In genomic region chr7:24522805-24523204, GRCm38 (mm10) we compare ENCODE assay signal across 33 mouse cellular contexts. TPM values are rescaled to one million over a fixed set of nuclear protein-coding genes. Genes with fewer than 3 reads are reported as not detected.
DNase-seq lines count a peak whose midpoint lies in the region; ATAC-seq lines count a peak whose summit lies in the region.
"Had no signal": no experiment of that assay in that cellular context is flagged by ENCODE, and none has a peak within 500 bp of the region (broad histone marks: within the 10 kb centered on the region; RNA-seq: fewer than 3 reads in every experiment).

No protein-coding gene starts in this region.

- ATAC-seq in embryonic facial prominence, embryonic 14.5 days (ENCODE audit: low read depth), result peak; percentile 17; the same call in 1 of the 2 replicates
- peak; percentile 79 for ATAC-seq in lung, embryonic 16.5 days (ENCODE audit: low read depth)
- ATAC-seq: CD4-positive, CD25-positive, alpha-beta regulatory T cell, adult 4 months; forebrain, embryonic 14.5 days; forebrain, postnatal 0 days; hindbrain, embryonic 16.5 days; intestine, embryonic 15.5 days had no signal

- H3K27me3 ChIP-seq in embryonic facial prominence, embryonic 14.5 days (replicated peaks; ENCODE audit: control insufficient read depth, insufficient read depth, low read length), result no peaks in the 10 kb centered on the region
- no peaks in the 10 kb centered on the region for H3K27me3 ChIP-seq in embryonic facial prominence, embryonic 10.5 days (replicated peaks; ENCODE audit: low read depth, poor library complexity, severe bottlenecking)
- no peaks in the 10 kb centered on the region for H3K27me3 ChIP-seq in lung, embryonic 16.5 days (ENCODE audit: control insufficient read depth, insufficient read depth, low read depth, low read length)
- H3K27me3 ChIP-seq: embryonic facial prominence, embryonic 13.5 days; heart, embryonic 12.5 days; heart, embryonic 15.5 days; intestine, embryonic 15.5 days; Patski had no signal

- H3K9me3 ChIP-seq in embryonic facial prominence, embryonic 14.5 days (ENCODE audit: control insufficient read depth, low read length), result no peaks in the 10 kb centered on the region
- no peaks in the 10 kb centered on the region for H3K9me3 ChIP-seq in embryonic facial prominence, embryonic 10.5 days
- H3K9me3 ChIP-seq in lung, embryonic 16.5 days (ENCODE audit: control insufficient read depth, low read length), result no peaks in the 10 kb centered on the region
- H3K9me3 ChIP-seq: embryonic facial prominence, embryonic 13.5 days; heart, embryonic 12.5 days; heart, embryonic 15.5 days; hindbrain, embryonic 10.5 days; hindbrain, embryonic 13.5 days; intestine, embryonic 15.5 days had no signal

- no peak overlapping the region for H3K4me2 ChIP-seq in embryonic facial prominence, embryonic 14.5 days (ENCODE audit: low read depth, low read length)
- H3K4me2 ChIP-seq in lung, embryonic 16.5 days (ENCODE audit: low read depth, low read length), result no peak overlapping the region
- H3K4me2 ChIP-seq: embryonic facial prominence, embryonic 13.5 days; heart, embryonic 12.5 days; heart, embryonic 15.5 days; hindbrain, embryonic 13.5 days; intestine, embryonic 15.5 days had no signal

- 51% methylated on average over 5 of the region's 5 CpGs for WGBS in embryonic facial prominence, embryonic 14.5 days
- 54% methylated on average over 5 of the region's 5 CpGs for WGBS in embryonic facial prominence, embryonic 10.5 days
- 44% methylated on average over 5 of the region's 5 CpGs for WGBS in lung, embryonic 16.5 days

- no peaks in the 10 kb centered on the region for H3K36me3 ChIP-seq in embryonic facial prominence, embryonic 14.5 days (ENCODE audit: control insufficient read depth, insufficient read depth, low read length)
- H3K36me3 ChIP-seq in embryonic facial prominence, embryonic 10.5 days (replicated peaks), result peaks cover 11% of the 10 kb centered on the region
- no peaks in the 10 kb centered on the region for H3K36me3 ChIP-seq in lung, embryonic 16.5 days (ENCODE audit: control insufficient read depth, insufficient read depth, low read length)
- H3K36me3 ChIP-seq: heart, embryonic 12.5 days; heart, embryonic 15.5 days; intestine, embryonic 15.5 days had no signal

- H3K4me1 ChIP-seq in embryonic facial prominence, embryonic 14.5 days (ENCODE audit: control insufficient read depth, insufficient read depth, low read length), result peaks cover 7% of the 10 kb centered on the region; the same call in 1 of the 2 replicates
- peaks cover 7% of the 10 kb centered on the region; the same call in 1 of the 2 replicates for H3K4me1 ChIP-seq in embryonic facial prominence, embryonic 10.5 days
- H3K4me1 ChIP-seq in lung, embryonic 16.5 days (replicated peaks; ENCODE audit: control insufficient read depth, insufficient read depth, low read length), result peaks cover 3% of the 10 kb centered on the region; the same call in 1 of the 2 replicates
- H3K4me1 ChIP-seq: heart, embryonic 12.5 days; heart, embryonic 15.5 days; hindbrain, embryonic 10.5 days; hindbrain, embryonic 13.5 days; intestine, embryonic 15.5 days had no signal

- no peak overlapping the region for H3K9ac ChIP-seq in embryonic facial prominence, embryonic 14.5 days (ENCODE audit: low read depth, low read length)
- H3K9ac ChIP-seq in lung, embryonic 16.5 days (ENCODE audit: low read length), result no peak overlapping the region
- H3K9ac ChIP-seq: embryonic facial prominence, embryonic 13.5 days; forebrain, postnatal 0 days; heart, embryonic 12.5 days; heart, embryonic 15.5 days; hindbrain, embryonic 13.5 days; intestine, embryonic 15.5 days had no signal

- no peak overlapping the region for H3K27ac ChIP-seq in embryonic facial prominence, embryonic 14.5 days (replicated peaks; ENCODE audit: low read depth, low read length)
- no peak overlapping the region for H3K27ac ChIP-seq in embryonic facial prominence, embryonic 10.5 days (replicated peaks)
- peak overlapping the region; percentile 18; the same call in 1 of the 2 replicates for H3K27ac ChIP-seq in lung, embryonic 16.5 days (ENCODE audit: low read length)
- H3K27ac ChIP-seq: embryonic facial prominence, embryonic 13.5 days; gastrocnemius, adult 2 months; heart, embryonic 15.5 days; hindbrain, embryonic 10.5 days; hindbrain, embryonic 13.5 days; intestine, embryonic 15.5 days had no signal

- no peak overlapping the region for H3K4me3 ChIP-seq in embryonic facial prominence, embryonic 14.5 days (ENCODE audit: low read depth, low read length)
- no peak overlapping the region for H3K4me3 ChIP-seq in embryonic facial prominence, embryonic 10.5 days
- H3K4me3 ChIP-seq in lung, embryonic 16.5 days (ENCODE audit: low read length), result no peak overlapping the region
- H3K4me3 ChIP-seq: embryonic facial prominence, embryonic 13.5 days; gastrocnemius, adult 2 months; heart, embryonic 12.5 days; heart, embryonic 15.5 days; hindbrain, embryonic 10.5 days; hindbrain, embryonic 13.5 days; intestine, embryonic 15.5 days had no signal

- no peak for DNase-seq in embryonic facial prominence, embryonic 14.5 days (ENCODE audit: low spot score)
- DNase-seq in embryonic facial prominence, embryonic 10.5 days (ENCODE audit: low spot score), result no peak
- DNase-seq in lung, postnatal 25 days (ENCODE audit: low spot score), result no peak
- DNase-seq in Muller cell, postnatal 12 days (ENCODE audit: inconsistent ontology term), result peak; percentile 52
- DNase-seq in adipocyte (ENCODE audit: low spot score), result peak; percentile 7
- DNase-seq in ovary, postnatal 10 days (ENCODE audit: low spot score), result no peak
- no peak for DNase-seq in spleen, adult 18-20 months
- DNase-seq: adrenal gland, adult 8-10 months; adrenal gland, postnatal 25 days; cerebellum, adult 11 months; cerebellum, adult 2 months; cerebellum, adult 9-11 months; cerebellum, postnatal 25 days; forebrain, postnatal 0 days; gastrocnemius, adult 2 months; gastrocnemius, postnatal 14 days; heart, adult 18-20 months; heart, postnatal 10 days; heart, postnatal 36 days had no signal

RNA-seq across cellular contexts. Expression of gene Irgq, which starts 7.7 kb away (rescaled TPM):
- 11.4 and 12.0 TPM in 2 replicates for polyA plus RNA-seq in embryonic facial prominence, embryonic 14.5 days (2014; fragmentation: Nextera tagmentation; extraction: Ambion mirVana)
- 8.2 and 8.9 TPM in 2 replicates for polyA plus RNA-seq in embryonic facial prominence, embryonic 10.5 days (2016; fragmentation: Nextera tagmentation; extraction: Ambion mirVana)
- 5.6 and 6.5 TPM in 2 replicates for polyA plus RNA-seq in lung, embryonic 16.5 days (2015; fragmentation: Nextera tagmentation; extraction: Ambion mirVana)

RNA-seq across cellular contexts. Expression of gene AC161166.1, which starts 10.6 kb away (rescaled TPM):
- polyA plus RNA-seq in embryonic facial prominence, embryonic 14.5 days (2014; fragmentation: Nextera tagmentation; extraction: Ambion mirVana), result 0.19 and 0.22 TPM in 2 replicates
- polyA plus RNA-seq in embryonic facial prominence, embryonic 10.5 days (2016; fragmentation: Nextera tagmentation; extraction: Ambion mirVana), result 1.2 TPM in 2 replicates
- polyA plus RNA-seq in lung, embryonic 16.5 days (2015; fragmentation: Nextera tagmentation; extraction: Ambion mirVana), result 0.33 and 0.43 TPM in 2 replicates
- polyA plus RNA-seq: brain, embryonic 14.5 days; CD4-positive, CD25-positive, alpha-beta regulatory T cell, adult 4 months; cerebellum, adult 2 months; frontal cortex, adult 2 months had no signal

RNA-seq across cellular contexts. Expression of gene Zfp428, which starts 16.0 kb away (rescaled TPM):
- polyA plus RNA-seq in embryonic facial prominence, embryonic 14.5 days (2014; fragmentation: Nextera tagmentation; extraction: Ambion mirVana), result 31.3 and 36.6 TPM in 2 replicates
- polyA plus RNA-seq in embryonic facial prominence, embryonic 10.5 days (2016; fragmentation: Nextera tagmentation; extraction: Ambion mirVana), result 100.0 and 110 TPM in 2 replicates
- polyA plus RNA-seq in lung, embryonic 16.5 days (2015; fragmentation: Nextera tagmentation; extraction: Ambion mirVana), result 30.4 and 31.8 TPM in 2 replicates

RNA-seq across cellular contexts. Expression of gene Pinlyp, which starts 23.1 kb away (rescaled TPM):
- polyA plus RNA-seq in embryonic facial prominence, embryonic 14.5 days (2014; fragmentation: Nextera tagmentation; extraction: Ambion mirVana), result 0.34 and 1.5 TPM in 2 replicates
- polyA plus RNA-seq in embryonic facial prominence, embryonic 10.5 days (2016; fragmentation: Nextera tagmentation; extraction: Ambion mirVana), result not detected in 2 replicates
- polyA plus RNA-seq in lung, embryonic 16.5 days (2015; fragmentation: Nextera tagmentation; extraction: Ambion mirVana), result 0.25 and 0.52 TPM in 2 replicates
- polyA plus RNA-seq: CD4-positive, CD25-positive, alpha-beta regulatory T cell, adult 4 months; cerebellum, adult 2 months; forebrain, embryonic 11.5 days; forebrain, postnatal 0 days; frontal cortex, adult 2 months; heart, embryonic 12.5 days; heart, embryonic 15.5 days; hindbrain, embryonic 10.5 days; hindbrain, embryonic 13.5 days; hindbrain, embryonic 16.5 days; intestine, embryonic 15.5 days had no signal

RNA-seq across cellular contexts. Expression of gene Xrcc1, which starts 23.3 kb away (rescaled TPM):
- 88.4 and 97.9 TPM in 2 replicates for polyA plus RNA-seq in embryonic facial prominence, embryonic 14.5 days (2014; fragmentation: Nextera tagmentation; extraction: Ambion mirVana)
- polyA plus RNA-seq in embryonic facial prominence, embryonic 10.5 days (2016; fragmentation: Nextera tagmentation; extraction: Ambion mirVana), result 169 TPM in 2 replicates
- polyA plus RNA-seq in lung, embryonic 16.5 days (2015; fragmentation: Nextera tagmentation; extraction: Ambion mirVana), result 112 TPM in 2 replicates

Comparison
In these comparisons a context has a peak if more than half of its experiments do, and no peak if none do; other contexts are left out.
1. DNase-seq: peak in Muller cell, postnatal 12 days (single experiment) and adipocyte (single experiment); none in embryonic facial prominence, embryonic 14.5 days (single experiment), embryonic facial prominence, embryonic 10.5 days (single experiment), lung, postnatal 25 days (single experiment), ovary, postnatal 10 days (single experiment) and spleen, adult 18-20 months (0 of 2).